In genomic region chr1:106072071-106072440, GRCm38 (mm10) we compare ENCODE assay signal across 9 mouse cellular contexts.
DNase-seq lines count a peak whose midpoint lies in the region; ATAC-seq and TF ChIP-seq lines count a peak whose summit lies in the region.
"Had no signal": no experiment of that assay in that cellular context is flagged by ENCODE, and none has a peak within 500 bp of the region (broad histone marks: within the 10 kb centered on the region; RNA-seq: fewer than 3 reads in every experiment).

No protein-coding gene starts in this region.

- TF ChIP-seq CTCF in cerebellum, adult 2 months (IDR thresholded peaks at IDR 0.05; ENCODE audit: borderline replicate concordance, insufficient read depth, low read depth, low read length), result no peak
- TF ChIP-seq CTCF in forebrain, postnatal 0 days (IDR thresholded peaks at IDR 0.05; ENCODE audit: low read depth), result no peak

- no peak overlapping the region for H3K9ac ChIP-seq in kidney, embryonic 16.5 days (replicated peaks; ENCODE audit: low read length)
- H3K9ac ChIP-seq in forebrain, postnatal 0 days, result peak overlapping the region; percentile 6; the same call in 1 of the 2 replicates
- peak overlapping the region; percentile 10; the same call in 1 of the 2 replicates for H3K9ac ChIP-seq in neural tube, embryonic 11.5 days (ENCODE audit: low read length)

- 0 out of 2 replicates have a peak, but pooled peaks cover 6% of the 10 kb centered on the region for H3K4me1 ChIP-seq in kidney, embryonic 16.5 days (ENCODE audit: insufficient read depth, low read length)
- no peaks in the 10 kb centered on the region; the same call in 1 of the 2 replicates for H3K4me1 ChIP-seq in cerebellum, adult 2 months (ENCODE audit: control insufficient read depth, insufficient read depth, low read length)
- H3K4me1 ChIP-seq in forebrain, postnatal 0 days (ENCODE audit: insufficient read depth), result no peaks in the 10 kb centered on the region
- peaks cover 7% of the 10 kb centered on the region; the same call in 1 of the 2 replicates for H3K4me1 ChIP-seq in neural tube, embryonic 11.5 days (ENCODE audit: control insufficient read depth, insufficient read depth, low read length)

- peak; percentile 82 for ATAC-seq in kidney, embryonic 16.5 days (ENCODE audit: low FRiP score, low TSS enrichment)
- peak; percentile 74 for ATAC-seq in forebrain, postnatal 0 days
- peak; percentile 88 for ATAC-seq in neural tube, embryonic 11.5 days (ENCODE audit: insufficient read depth, low FRiP score, low TSS enrichment)
- ATAC-seq in megakaryocyte progenitor cell, adult 5-6 weeks (replicated peaks; ENCODE audit: poor library complexity), result no peak

- no peak overlapping the region for H3K4me3 ChIP-seq in kidney, embryonic 16.5 days (ENCODE audit: low read length)
- H3K4me3 ChIP-seq in cerebellum, adult 2 months (replicated peaks; ENCODE audit: insufficient read depth, low read depth, low read length), result peak overlapping the region; percentile 16
- peak overlapping the region; percentile 17 for H3K4me3 ChIP-seq in forebrain, postnatal 0 days (ENCODE audit: low read depth, low read length)
- H3K4me3 ChIP-seq in neural tube, embryonic 11.5 days (ENCODE audit: low read depth, low read length), result no peak overlapping the region
- H3K4me3 ChIP-seq: myocyte had no signal

- WGBS in kidney, embryonic 16.5 days, result 5% methylated on average over 10 of the region's 10 CpGs
- 2% methylated on average over 10 of the region's 10 CpGs for WGBS in cerebellum, adult 2 months
- WGBS in forebrain, postnatal 0 days, result under 1% methylated on average over 10 of the region's 10 CpGs
- under 1% methylated on average over 10 of the region's 10 CpGs for WGBS in neural tube, embryonic 11.5 days

- no peak overlapping the region for H3K27ac ChIP-seq in kidney, embryonic 16.5 days (ENCODE audit: low read length)
- H3K27ac ChIP-seq in cerebellum, adult 2 months (ENCODE audit: insufficient read depth, low read length), result no peak overlapping the region
- no peak overlapping the region for H3K27ac ChIP-seq in forebrain, postnatal 0 days (ENCODE audit: low read depth, low read length)
- no peak overlapping the region for H3K27ac ChIP-seq in neural tube, embryonic 11.5 days (ENCODE audit: low read depth, low read length)

- H3K4me2 ChIP-seq in kidney, embryonic 16.5 days (replicated peaks; ENCODE audit: low read depth, low read length), result peak overlapping the region; percentile 14
- H3K4me2 ChIP-seq in forebrain, postnatal 0 days (ENCODE audit: low read depth), result peak overlapping the region; percentile 43
- H3K4me2 ChIP-seq in neural tube, embryonic 11.5 days (ENCODE audit: low read depth), result peak overlapping the region; percentile 28

- no peaks in the 10 kb centered on the region for H3K36me3 ChIP-seq in kidney, embryonic 16.5 days (ENCODE audit: insufficient read depth, low read length)
- H3K36me3 ChIP-seq in forebrain, postnatal 0 days (ENCODE audit: insufficient read depth), result no peaks in the 10 kb centered on the region
- no peaks in the 10 kb centered on the region for H3K36me3 ChIP-seq in neural tube, embryonic 11.5 days (ENCODE audit: control insufficient read depth, insufficient read depth, low read length)

- no peaks in the 10 kb centered on the region for H3K27me3 ChIP-seq in kidney, embryonic 16.5 days (ENCODE audit: insufficient read depth, low read length)
- H3K27me3 ChIP-seq in cerebellum, adult 2 months (ENCODE audit: control insufficient read depth, insufficient read depth, low read length), result no peaks in the 10 kb centered on the region
- no peaks in the 10 kb centered on the region for H3K27me3 ChIP-seq in forebrain, postnatal 0 days (ENCODE audit: insufficient read depth, low read length)
- H3K27me3 ChIP-seq in neural tube, embryonic 11.5 days (ENCODE audit: control insufficient read depth, insufficient read depth, low read length), result no peaks in the 10 kb centered on the region

- no peaks in the 10 kb centered on the region for H3K9me3 ChIP-seq in kidney, embryonic 16.5 days (ENCODE audit: low read length)
- H3K9me3 ChIP-seq in forebrain, postnatal 0 days (ENCODE audit: low read length), result no peaks in the 10 kb centered on the region
- no peaks in the 10 kb centered on the region for H3K9me3 ChIP-seq in neural tube, embryonic 11.5 days (ENCODE audit: control insufficient read depth, low read length)

- TF ChIP-seq POLR2A in cerebellum, adult 2 months (IDR thresholded peaks at IDR 0.05; ENCODE audit: borderline replicate concordance, insufficient read depth, low read length), result no peak

- DNase-seq in kidney, adult 18-20 months, result no peak
- DNase-seq in cerebellum, adult 2 months, result peak; percentile 28 to 44
- DNase-seq in forebrain, postnatal 0 days, result peak; percentile 57
- DNase-seq in neural tube, embryonic 11.5 days (ENCODE audit: low spot score), result peak; percentile 53
- no peak for DNase-seq in ovary, postnatal 14 days (ENCODE audit: low spot score)
- no peak for DNase-seq in ovary, adult 18-20 months (ENCODE audit: low spot score)

Comparison
In these comparisons a context has a peak if more than half of its experiments do, and no peak if none do; other contexts are left out.
1. H3K4me3 ChIP-seq: peak in cerebellum, adult 2 months (single experiment) and forebrain, postnatal 0 days (single experiment); none in kidney, embryonic 16.5 days (single experiment) and neural tube, embryonic 11.5 days (single experiment).
2. DNase-seq: peak in cerebellum, adult 2 months (2 of 2), forebrain, postnatal 0 days (single experiment) and neural tube, embryonic 11.5 days (single experiment); none in kidney, adult 18-20 months (single experiment), ovary, postnatal 14 days (single experiment) and ovary, adult 18-20 months (single experiment).
3. Peak in every context shown above with its lines, with median percentiles within 50 percentile points of each other: H3K4me2 ChIP-seq.